9 mouse cellular contexts compared by ENCODE assay signal in genomic region chr4:117829260-117830123, GRCm38 (mm10). TPM values are rescaled to one million over a fixed set of nuclear protein-coding genes. Genes with fewer than 3 reads are reported as not detected.
DNase-seq lines count a peak whose midpoint lies in the region; ATAC-seq and TF ChIP-seq lines count a peak whose summit lies in the region.
"Had no signal": no experiment of that assay in that cellular context is flagged by ENCODE, and none has a peak within 500 bp of the region (broad histone marks: within the 10 kb centered on the region; RNA-seq: fewer than 3 reads in every experiment).

No protein-coding gene starts in this region.

- peaks cover 13% of the 10 kb centered on the region for H3K4me1 ChIP-seq in heart, adult 2 months (ENCODE audit: control insufficient read depth, insufficient read depth, low read length)
- peaks cover 55 to 56% of the 10 kb centered on the region in 2 experiments for H3K4me1 ChIP-seq in liver, embryonic 14.5 days (replicated peaks; ENCODE audit: control insufficient read depth in 2 of 2, insufficient read depth in 2 of 2, low read length in 1 of 2)
- H3K4me1 ChIP-seq in neural tube, embryonic 11.5 days (ENCODE audit: control insufficient read depth, insufficient read depth, low read length) = 0 out of 2 replicates have a peak, but pooled peaks cover 5% of the 10 kb centered on the region

- H3K4me2 ChIP-seq in liver, embryonic 14.5 days (ENCODE audit: low read depth) = peak overlapping the region; percentile 87
- no peak overlapping the region for H3K4me2 ChIP-seq in neural tube, embryonic 11.5 days (ENCODE audit: low read depth)
- H3K4me2 ChIP-seq: embryonic facial prominence, embryonic 12.5 days had no signal

- H3K4me3 ChIP-seq in heart, adult 2 months = no peak overlapping the region
- peak overlapping the region; percentile 50 to 51 for H3K4me3 ChIP-seq in liver, embryonic 14.5 days (ENCODE audit: insufficient read depth in 1 of 2, low read depth in 2 of 2, low read length in 2 of 2)
- H3K4me3 ChIP-seq in neural tube, embryonic 11.5 days (ENCODE audit: low read depth, low read length) = no peak overlapping the region
- H3K4me3 ChIP-seq: embryonic facial prominence, embryonic 12.5 days had no signal

- DNase-seq in 416B (ENCODE audit: low read depth) = peak; percentile 58
- DNase-seq in adrenal gland, adult 2 months = peak; percentile 77
- peak; percentile 51 for DNase-seq in embryo, embryonic 11.5 days (ENCODE audit: low read depth, low spot score)
- DNase-seq in heart, adult 2 months = peak; percentile 66 to 81
- peak; percentile 81 for DNase-seq in kidney, adult 18-20 months
- DNase-seq in liver, embryonic 14.5 days (ENCODE audit: low read depth in 3 of 3, low spot score in 3 of 3) = peak; percentile 58 to 78 (median 70)
- peak; percentile 76 for DNase-seq in neural tube, embryonic 11.5 days (ENCODE audit: low spot score)
- peak; percentile 85 for DNase-seq in testis, postnatal 10 days (ENCODE audit: low spot score)

- H3K9me3 ChIP-seq in liver, embryonic 14.5 days (ENCODE audit: control insufficient read depth, low read length) = no peaks in the 10 kb centered on the region
- H3K9me3 ChIP-seq in neural tube, embryonic 11.5 days (ENCODE audit: control insufficient read depth, low read length) = no peaks in the 10 kb centered on the region
- H3K9me3 ChIP-seq: embryonic facial prominence, embryonic 12.5 days had no signal

- WGBS in heart, adult 2 months = 11% methylated on average over 12 of the region's 12 CpGs
- WGBS in liver, embryonic 14.5 days (ENCODE audit: insufficient replicate concordance) = 10% methylated on average over 12 of the region's 12 CpGs
- WGBS in neural tube, embryonic 11.5 days = 14% methylated on average over 12 of the region's 12 CpGs

- H3K36me3 ChIP-seq in heart, adult 2 months (ENCODE audit: control insufficient read depth, insufficient read depth, low read length) = no peaks in the 10 kb centered on the region
- no peaks in the 10 kb centered on the region for H3K36me3 ChIP-seq in liver, embryonic 14.5 days (replicated peaks; ENCODE audit: control insufficient read depth, insufficient read depth, low read depth)
- no peaks in the 10 kb centered on the region for H3K36me3 ChIP-seq in neural tube, embryonic 11.5 days (ENCODE audit: control insufficient read depth, insufficient read depth, low read length)
- H3K36me3 ChIP-seq: embryonic facial prominence, embryonic 12.5 days had no signal

- peak; percentile 80 for TF ChIP-seq EP300 in heart, adult 2 months (IDR thresholded peaks at IDR 0.05; ENCODE audit: insufficient read depth, low read depth, low read length)
- TF ChIP-seq EP300 in liver, embryonic 14.5 days (IDR thresholded peaks at IDR 0.05; ENCODE audit: low read depth) = peak; percentile 31; the same call in 1 of the 2 replicates

- peak; percentile 98 for TF ChIP-seq CTCF in heart, adult 2 months (IDR thresholded peaks at IDR 0.05)
- TF ChIP-seq CTCF in liver, embryonic 14.5 days (IDR thresholded peaks at IDR 0.05; ENCODE audit: low read depth) = peak; percentile 99

- ATAC-seq in liver, embryonic 14.5 days (ENCODE audit: insufficient read depth) = peak; percentile 38
- no peak for ATAC-seq in neural tube, embryonic 11.5 days (ENCODE audit: insufficient read depth, low FRiP score, low TSS enrichment)

- no peak for TF ChIP-seq POLR2A in heart, adult 2 months (IDR thresholded peaks at IDR 0.05; ENCODE audit: insufficient read depth, low read depth, low read length)

- no peaks in the 10 kb centered on the region for H3K27me3 ChIP-seq in heart, adult 2 months (ENCODE audit: control insufficient read depth, insufficient read depth, low read length)
- H3K27me3 ChIP-seq in liver, embryonic 14.5 days (ENCODE audit: control insufficient read depth, insufficient read depth, low read length) = peaks cover 16% of the 10 kb centered on the region
- 0 out of 2 replicates have a peak, but pooled peaks cover 2% of the 10 kb centered on the region for H3K27me3 ChIP-seq in neural tube, embryonic 11.5 days (ENCODE audit: control insufficient read depth, insufficient read depth, low read length)
- H3K27me3 ChIP-seq: embryonic facial prominence, embryonic 12.5 days had no signal

- H3K27ac ChIP-seq in heart, adult 2 months = peak overlapping the region; percentile 16; the same call in 1 of the 2 replicates
- H3K27ac ChIP-seq in liver, embryonic 14.5 days = peak overlapping the region; percentile 87
- no peak overlapping the region for H3K27ac ChIP-seq in neural tube, embryonic 11.5 days (ENCODE audit: low read depth, low read length)
- H3K27ac ChIP-seq: embryonic facial prominence, embryonic 12.5 days had no signal

- no peak overlapping the region for H3K9ac ChIP-seq in heart, adult 2 months (ENCODE audit: low read depth, low read length)
- H3K9ac ChIP-seq in liver, embryonic 14.5 days (replicated peaks) = peak overlapping the region; percentile 86
- peak overlapping the region; percentile 15; the same call in 1 of the 2 replicates for H3K9ac ChIP-seq in neural tube, embryonic 11.5 days (ENCODE audit: low read length)
- H3K9ac ChIP-seq: embryonic facial prominence, embryonic 12.5 days had no signal

- intact Hi-C loops in heart, adult 2 months (cut with DNase I) = loop anchor here (1.0 kb wide), 2 partner anchors 39 to 254 kb away; no protein-coding TSS in a partner anchor

- no peaks in the 10 kb centered on the region for H3K79me2 ChIP-seq in heart, adult 2 months (replicated peaks; ENCODE audit: control insufficient read depth, insufficient read depth, low read length)

RNA-seq across cellular contexts. Expression of gene Slc6a9, which starts 4.8 kb away (rescaled TPM):
- 10 to 100 TPM in 1 of 2 experiments, 1 to 10 TPM in 1; 9.0 to 14.5 TPM for total RNA-seq in adrenal gland, adult 2 months (2021)
- polyA plus RNA-seq in adrenal gland, adult 2 months (2012; rRNA removed) = 29.7 and 39.7 TPM in 2 replicates
- 1 to 10 TPM; 2.5 to 3.4 TPM for total RNA-seq in heart, adult 2 months (2021)
- polyA plus RNA-seq in heart, adult 2 months (2012; rRNA removed) = 6.9 and 9.2 TPM in 2 replicates
- 52.6 and 56.3 TPM in 2 replicates for polyA plus RNA-seq in liver, embryonic 14.5 days (2012; rRNA removed)
- 31.5 and 33.1 TPM in 2 replicates for polyA plus RNA-seq in liver, embryonic 14.5 days (2014; fragmentation: Nextera tagmentation; extraction: Ambion mirVana)
- polyA plus RNA-seq in neural tube, embryonic 11.5 days (2014; fragmentation: Nextera tagmentation; extraction: Ambion mirVana) = 7.4 and 8.4 TPM in 2 replicates

RNA-seq across cellular contexts. Expression of gene Ccdc24, which starts 42.9 kb away (rescaled TPM):
- 1 to 10 TPM in 1 of 2 experiments, under 1 TPM in 1; 0.52 to 1.1 TPM for total RNA-seq in adrenal gland, adult 2 months (2021)
- polyA plus RNA-seq in adrenal gland, adult 2 months (2012; rRNA removed) = 2.4 and 2.5 TPM in 2 replicates
- total RNA-seq in heart, adult 2 months (2021) = under 1 TPM; 0.09 to 0.18 TPM
- 1.1 and 2.0 TPM in 2 replicates for polyA plus RNA-seq in heart, adult 2 months (2012; rRNA removed)
- polyA plus RNA-seq in liver, embryonic 14.5 days (2012; rRNA removed) = 0.57 and 0.77 TPM in 2 replicates
- 0.63 and 1.7 TPM in 2 replicates for polyA plus RNA-seq in liver, embryonic 14.5 days (2014; fragmentation: Nextera tagmentation; extraction: Ambion mirVana)
- 0.81 and 1.8 TPM in 2 replicates for polyA plus RNA-seq in neural tube, embryonic 11.5 days (2014; fragmentation: Nextera tagmentation; extraction: Ambion mirVana)

RNA-seq across cellular contexts. Expression of gene B4galt2, which starts 53.8 kb away (rescaled TPM):
- 10 to 100 TPM in 1 of 2 experiments, 1 to 10 TPM in 1; 8.7 to 12.1 TPM for total RNA-seq in adrenal gland, adult 2 months (2021)
- 63.8 and 65.8 TPM in 2 replicates for polyA plus RNA-seq in adrenal gland, adult 2 months (2012; rRNA removed)
- total RNA-seq in heart, adult 2 months (2021) = 1 to 10 TPM; 4.0 to 4.3 TPM
- 8.6 and 9.3 TPM in 2 replicates for polyA plus RNA-seq in heart, adult 2 months (2012; rRNA removed)
- polyA plus RNA-seq in liver, embryonic 14.5 days (2012; rRNA removed) = 2.1 and 2.4 TPM in 2 replicates
- 1.5 and 1.7 TPM in 2 replicates for polyA plus RNA-seq in liver, embryonic 14.5 days (2014; fragmentation: Nextera tagmentation; extraction: Ambion mirVana)
- polyA plus RNA-seq in neural tube, embryonic 11.5 days (2014; fragmentation: Nextera tagmentation; extraction: Ambion mirVana) = 30.9 and 32.1 TPM in 2 replicates

RNA-seq across cellular contexts. Expression of gene Atp6v0b, which starts 57.6 kb away (rescaled TPM):
- 100 to 1,000 TPM; 208 to 226 TPM for total RNA-seq in adrenal gland, adult 2 months (2021)
- 597 and 627 TPM in 2 replicates for polyA plus RNA-seq in adrenal gland, adult 2 months (2012; rRNA removed)
- 100 to 1,000 TPM; 109 to 124 TPM for total RNA-seq in heart, adult 2 months (2021)
- 279 and 324 TPM in 2 replicates for polyA plus RNA-seq in heart, adult 2 months (2012; rRNA removed)
- 118 and 122 TPM in 2 replicates for polyA plus RNA-seq in liver, embryonic 14.5 days (2012; rRNA removed)
- polyA plus RNA-seq in liver, embryonic 14.5 days (2014; fragmentation: Nextera tagmentation; extraction: Ambion mirVana) = 152 and 165 TPM in 2 replicates
- 235 and 249 TPM in 2 replicates for polyA plus RNA-seq in neural tube, embryonic 11.5 days (2014; fragmentation: Nextera tagmentation; extraction: Ambion mirVana)

Comparison
In these comparisons a context has a peak if more than half of its experiments do, and no peak if none do; other contexts are left out.
1. H3K4me3 ChIP-seq: peak in liver, embryonic 14.5 days (2 of 2); none in heart, adult 2 months (single experiment) and neural tube, embryonic 11.5 days (single experiment).
2. Peak in every context shown above with its lines, with median percentiles within 50 percentile points of each other: DNase-seq.